Mouse (Mus musculus): ENCODE measurements around the gene Cox7c. TPM values are rescaled to one million over a fixed set of nuclear protein-coding genes. Genes with fewer than 3 reads are reported as not detected.
A peak's percentile ranks its signal among the peaks of the same experiment; 100 is the strongest.
"Not testable (repeated sequence)": the region's sequence is repeated elsewhere in the genome, so short reads cannot be mapped to it uniquely, and the experiment has no call there.

Gene Cox7c
- 608 and 834 TPM in 2 replicates for polyA plus RNA-seq (2015; fragmentation: Nextera tagmentation; extraction: Ambion mirVana)

GRCm38 (mm10) chr13:86046254-86046951 lies at the start of gene Cox7c:
Gene Cox7c, minus strand, starts transcription at chr13:86046904.
- Histone ChIP-seq H3K36me3 (ENCODE audit: control insufficient read depth, insufficient read depth, low read length) (peaks cover 12% of the 10 kb centered on the region), H3K4me3 (replicated peaks; ENCODE audit: low read length) (peak within 1 kb of the TSS; percentile 95), H3K4me2 (ENCODE audit: low read depth, low read length) (peak within 1 kb of the TSS; percentile 63), H3K9ac (ENCODE audit: low read length) (peak within 1 kb of the TSS; percentile 99), H3K27me3 (ENCODE audit: control insufficient read depth, insufficient read depth, low read length) (no peaks in the 10 kb centered on the region), H3K4me1 (ENCODE audit: control insufficient read depth, insufficient read depth, low read length) (peaks cover 3% of the 10 kb centered on the region; the same call in 1 of the 2 replicates), H3K9me3 (replicated peaks; ENCODE audit: control insufficient read depth, low read length) (no peaks in the 10 kb centered on the region), H3K27ac (ENCODE audit: low read length) (peak within 1 kb of the TSS; percentile 93)
- WGBS: under 1% methylated on average over 49 of the region's 51 CpGs
- ATAC-seq (ENCODE audit: insufficient read depth, low FRiP score): peak; percentile 98

DNA sequence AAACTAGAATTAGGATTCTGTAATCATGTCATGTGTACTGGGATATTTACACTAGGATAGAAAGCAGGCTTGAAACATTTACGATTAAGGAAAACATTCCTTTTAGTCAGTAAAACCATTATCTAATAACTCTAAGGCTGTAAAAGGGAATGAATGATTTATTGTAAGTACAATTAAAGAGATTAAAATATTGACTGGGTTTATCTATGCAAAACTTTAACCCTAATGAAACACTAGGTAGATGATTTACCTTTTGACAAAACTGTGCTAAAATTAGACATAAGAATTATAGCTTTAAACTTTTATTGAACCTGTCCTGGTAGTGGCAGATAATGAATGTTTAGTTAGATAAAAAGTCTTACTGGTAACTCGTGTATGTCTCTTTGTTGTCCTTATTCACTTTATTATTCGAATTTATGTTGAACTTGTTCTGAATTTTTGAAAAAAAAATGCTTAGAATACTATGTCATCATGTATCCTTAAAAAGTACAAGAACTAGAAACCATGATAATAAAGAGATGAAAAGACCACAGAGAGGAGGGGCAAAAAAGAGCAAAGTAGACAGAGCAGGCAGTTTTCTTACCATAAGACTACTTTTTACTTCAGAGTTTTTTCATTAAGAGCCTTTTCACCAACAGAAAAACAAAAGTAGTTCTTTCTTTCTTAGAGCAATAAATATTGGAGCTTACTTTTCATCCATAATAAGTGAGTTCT lies 21.5 kb upstream of the Cox7c start:
- no peaks in the 10 kb centered on the region for H3K4me1 ChIP-seq (ENCODE audit: control insufficient read depth, insufficient read depth, low read length)
- no peaks in the 10 kb centered on the region for H3K27me3 ChIP-seq (ENCODE audit: control insufficient read depth, insufficient read depth, low read length)
- no peak overlapping the region for H3K9ac ChIP-seq (ENCODE audit: low read length)
- H3K9me3 ChIP-seq (replicated peaks; ENCODE audit: control insufficient read depth, low read length): no peaks in the 10 kb centered on the region
- no peaks in the 10 kb centered on the region for H3K36me3 ChIP-seq (ENCODE audit: control insufficient read depth, insufficient read depth, low read length)
- ATAC-seq (ENCODE audit: insufficient read depth, low FRiP score): no peak
- H3K4me2 ChIP-seq (ENCODE audit: low read depth, low read length): no peak overlapping the region
- no peak overlapping the region for H3K4me3 ChIP-seq (replicated peaks; ENCODE audit: low read length)
- 29% methylated on average over 3 of the region's 3 CpGs for WGBS
- H3K27ac ChIP-seq (ENCODE audit: low read length): no peak overlapping the region

- H3K9ac ChIP-seq (ENCODE audit: low read length): no peak overlapping the region
- H3K27ac ChIP-seq (ENCODE audit: low read length): no peak overlapping the region
- H3K9me3 ChIP-seq (replicated peaks; ENCODE audit: control insufficient read depth, low read length): no peaks in the 10 kb centered on the region
- H3K36me3 ChIP-seq (ENCODE audit: control insufficient read depth, insufficient read depth, low read length): no peaks in the 10 kb centered on the region
- no peak overlapping the region for H3K4me2 ChIP-seq (ENCODE audit: low read depth, low read length)
- H3K27me3 ChIP-seq (ENCODE audit: control insufficient read depth, insufficient read depth, low read length): no peaks in the 10 kb centered on the region
- no peak overlapping the region for H3K4me3 ChIP-seq (replicated peaks; ENCODE audit: low read length)
- H3K4me1 ChIP-seq (ENCODE audit: control insufficient read depth, insufficient read depth, low read length): no peaks in the 10 kb centered on the region
- ATAC-seq (ENCODE audit: insufficient read depth, low FRiP score): no peak
These were observed 20.8 kb upstream of the Cox7c start for GRCm38 (mm10) chr13:86067508-86067907.

DNA sequence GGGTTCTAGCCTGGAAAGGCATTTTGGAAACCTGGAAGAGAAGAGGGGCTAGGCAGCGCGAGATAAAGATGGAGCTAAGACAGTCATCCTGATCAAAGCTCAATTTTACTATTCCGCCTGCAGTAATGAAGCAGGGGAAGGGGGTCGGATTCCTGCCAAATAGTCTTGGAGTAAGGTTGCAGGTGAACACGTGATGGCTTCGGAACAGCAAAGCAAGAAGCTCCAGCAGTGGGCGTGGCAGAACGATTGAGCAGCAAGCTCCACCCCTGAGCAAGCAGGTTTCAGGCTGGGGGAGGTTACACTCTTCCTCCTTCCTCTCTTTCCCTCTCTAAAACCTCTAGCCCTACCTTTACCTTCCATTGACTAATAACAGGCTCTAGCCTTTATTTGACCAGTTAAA lies 7.4 kb upstream of the Cox7c start:
- H3K36me3 ChIP-seq (ENCODE audit: control insufficient read depth, insufficient read depth, low read length); H3K4me2 ChIP-seq (ENCODE audit: low read depth, low read length); ATAC-seq (ENCODE audit: insufficient read depth, low FRiP score); H3K4me1 ChIP-seq (ENCODE audit: control insufficient read depth, insufficient read depth, low read length); H3K27me3 ChIP-seq (ENCODE audit: control insufficient read depth, insufficient read depth, low read length); H3K4me3 ChIP-seq (replicated peaks; ENCODE audit: low read length); H3K9ac ChIP-seq (ENCODE audit: low read length); H3K9me3 ChIP-seq (replicated peaks; ENCODE audit: control insufficient read depth, low read length); H3K27ac ChIP-seq (ENCODE audit: low read length): not testable (repeated sequence)
- 27% methylated on average over 8 of the region's 8 CpGs for WGBS

- Histone ChIP-seq H3K4me3 (replicated peaks; ENCODE audit: low read length) (no peak overlapping the region), H3K27ac (ENCODE audit: low read length) (no peak overlapping the region), H3K4me1 (ENCODE audit: control insufficient read depth, insufficient read depth, low read length) (no peaks in the 10 kb centered on the region), H3K27me3 (ENCODE audit: control insufficient read depth, insufficient read depth, low read length) (no peaks in the 10 kb centered on the region), H3K9ac (ENCODE audit: low read length) (no peak overlapping the region), H3K36me3 (ENCODE audit: control insufficient read depth, insufficient read depth, low read length) (no peaks in the 10 kb centered on the region), H3K9me3 (replicated peaks; ENCODE audit: control insufficient read depth, low read length) (no peaks in the 10 kb centered on the region), H3K4me2 (ENCODE audit: low read depth, low read length) (no peak overlapping the region)
- 77% methylated on average over 7 of the region's 7 CpGs for WGBS
- no peak for ATAC-seq (ENCODE audit: insufficient read depth, low FRiP score)
These were observed 41.6 kb downstream of the Cox7c start for GRCm38 (mm10) chr13:86004907-86005675.
